Mouse (Mus musculus): ENCODE measurements around the gene Nudt14.

- TF ChIP-seq CTCF (IDR thresholded peaks at IDR 0.05; ENCODE audit: low read depth, low read length) (no peak), GATA2 (IDR thresholded peaks at IDR 0.05; ENCODE audit: borderline replicate concordance, low read depth, low read length) (no peak), GATA1 (IDR thresholded peaks at IDR 0.05; ENCODE audit: borderline replicate concordance, low read length) (no peak), TAL1 (conservative IDR thresholded peaks at IDR 0.05; ENCODE audit: low read depth, low read length) (no peak), POLR2AphosphoS5 (IDR thresholded peaks at IDR 0.05; ENCODE audit: insufficient replicate concordance, low read depth, low read length) (no peak)
These were observed 30.2 kb downstream of the Nudt14 start for GRCm38 (mm10) chr12:112911701-112912100.

Data from G1E (cell line).